Mouse (Mus musculus): ENCODE results near the gene Cygb. TPM values are rescaled to one million over a fixed set of nuclear protein-coding genes. Genes with fewer than 3 reads are reported as not detected.

Gene Cygb
- not detected for total RNA-seq (2023)

GRCm38 (mm10) chr11:116654255-116654821, at the start of gene Cygb:
Gene Cygb, minus strand, starts transcription at chr11:116654313.

DNA sequence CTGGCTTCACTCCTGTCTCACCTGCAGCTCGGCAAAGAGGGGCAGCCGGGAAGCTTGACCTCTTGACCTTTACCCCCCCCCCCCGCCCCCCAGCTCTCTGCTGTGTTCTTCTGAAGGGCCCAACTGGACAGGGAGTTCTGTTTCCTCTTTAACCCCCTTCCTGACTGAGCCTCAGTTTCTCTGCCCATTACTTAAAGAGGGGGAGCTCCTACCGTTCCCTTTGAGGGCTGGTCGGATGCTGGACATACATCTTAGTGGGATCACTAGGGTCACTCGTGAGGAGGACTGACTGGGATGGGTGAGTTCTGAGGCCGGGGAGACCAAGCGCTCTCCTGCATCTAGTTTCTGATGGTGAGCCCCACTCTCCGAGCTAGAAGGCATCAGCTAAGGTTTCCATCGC, 879 bp downstream of the Cygb start, which contains the start of gene Prcd:
Gene Prcd (plus strand): TSS at position 301 of the 400 bp plus-strand sequence.

GRCm38 (mm10) chr11:116626299-116627071, 27.6 kb downstream of the Cygb start, which contains the start of gene Rhbdf2:
Gene Rhbdf2, minus strand, starts transcription at chr11:116627019.

Other genes starting within 250 kb of the Cygb start
- gene Rnf157, start 241.3 kb downstream of the Cygb start, total RNA-seq (2023): 1 to 10 TPM; 2.5 to 3.3 TPM
- gene Ubald2, start 220.2 kb downstream of the Cygb start, total RNA-seq (2023): 10 to 100 TPM; 82.9 to 92.3 TPM
- not detected for gene Qrich2, start 188.1 kb downstream of the Cygb start, total RNA-seq (2023)
- gene Prpsap1, start 160.1 kb downstream of the Cygb start, total RNA-seq (2023): 10 to 100 TPM; 24.9 to 30.1 TPM
- gene Sphk1, start 123.4 kb downstream of the Cygb start, total RNA-seq (2023): 1 to 10 TPM; 2.1 to 8.8 TPM
- gene Ube2o, start 72.9 kb downstream of the Cygb start, total RNA-seq (2023): 1 to 10 TPM; 7.8 to 8.2 TPM
- gene Aanat, start 67.9 kb downstream of the Cygb start, total RNA-seq (2023): not detected
- 10 to 100 TPM; 93.8 to 95.4 TPM for gene Rhbdf2, start 27.3 kb downstream of the Cygb start, total RNA-seq (2023)
- not detected for gene Prcd, start 779 bp downstream of the Cygb start, total RNA-seq (2023)
- gene St6galnac1, start 121.2 kb upstream of the Cygb start, total RNA-seq (2023): not detected
- 1 to 10 TPM; 1.3 to 1.6 TPM for gene Mxra7, start 173.7 kb upstream of the Cygb start, total RNA-seq (2023)
- 10 to 100 TPM; 17.5 to 24.8 TPM for gene Mettl23, start 189.0 kb upstream of the Cygb start, total RNA-seq (2023)
- 10 to 100 TPM; 78.1 to 81.3 TPM for gene Jmjd6, start 189.1 kb upstream of the Cygb start, total RNA-seq (2023)
- 10 to 100 TPM; 22.2 to 27.5 TPM for gene Mfsd11, start 198.1 kb upstream of the Cygb start, total RNA-seq (2023)
- 100 to 1,000 TPM; 266 to 284 TPM for gene Srsf2, start 198.8 kb upstream of the Cygb start, total RNA-seq (2023)